Mouse (Mus musculus): Measurements from ENCODE around the gene Alad. TPM values are rescaled to one million over a fixed set of nuclear protein-coding genes. Genes with fewer than 3 reads are reported as not detected.
"Not testable (repeated sequence)": the region's sequence is repeated elsewhere in the genome, so short reads cannot be mapped to it uniquely, and the experiment has no call there.

The Alad gene
- polyA plus RNA-seq, 2 experiments = 296 to 629 TPM

DNA sequence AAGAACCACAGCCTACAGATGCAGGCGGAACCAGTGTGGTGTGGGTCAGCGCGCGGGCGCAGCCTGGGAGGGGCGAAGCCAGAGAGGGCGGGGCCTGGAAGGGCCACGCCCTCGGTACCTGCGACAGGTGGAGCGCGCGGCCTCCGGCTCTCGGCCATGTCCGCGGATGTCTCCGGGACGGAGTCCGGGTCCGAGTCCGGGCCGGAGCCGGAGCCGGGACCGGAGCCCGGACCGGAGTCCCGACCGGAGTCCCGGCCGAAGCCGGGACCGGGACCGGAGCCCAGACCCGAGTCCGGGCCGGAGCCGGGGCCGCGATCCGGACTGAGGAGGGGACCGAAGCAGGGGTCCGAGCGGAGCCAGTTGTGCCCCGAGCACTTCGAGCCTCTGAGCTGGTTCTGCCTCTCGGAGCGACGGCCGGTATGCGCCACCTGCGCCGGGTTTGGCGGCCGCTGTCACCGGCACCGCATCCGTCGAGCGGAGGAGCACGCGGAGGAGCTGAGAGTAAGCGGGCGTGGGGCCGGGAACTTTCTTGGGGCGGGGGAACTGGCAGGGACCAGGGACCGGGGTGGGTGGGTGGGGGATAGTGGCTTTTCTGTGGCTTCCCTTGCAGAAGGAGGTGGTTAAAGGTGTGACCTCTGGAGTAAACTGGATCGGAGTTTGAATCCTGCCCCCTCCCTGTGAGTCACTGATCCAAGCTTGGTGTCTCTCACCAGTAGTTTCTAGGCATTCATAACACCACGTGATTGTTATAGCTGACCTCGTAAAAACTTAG, 39.6 kb downstream of the Alad start, which contains the start of gene Bspry:
Gene Bspry (plus strand): TSS at position 117 of the 772 bp plus-strand sequence.
- TF ChIP-seq CTCF (IDR thresholded peaks at IDR 0.05; ENCODE audit: low read depth) = no peak
- no peak for TF ChIP-seq EP300 (IDR thresholded peaks at IDR 0.05; ENCODE audit: low read depth)
- WGBS (ENCODE audit: insufficient replicate concordance) = 2% methylated on average over 71 of the region's 71 CpGs
- ATAC-seq (ENCODE audit: insufficient read depth) (peak; percentile 68), DNase-seq (ENCODE audit: low read depth in 3 of 3, low spot score in 3 of 3) (no peak)
- H3K4me2 ChIP-seq (ENCODE audit: low read depth) = peak within 1 kb of the TSS; percentile 80
- H3K4me1 ChIP-seq (replicated peaks; ENCODE audit: control insufficient read depth in 2 of 2, insufficient read depth in 2 of 2, low read length in 1 of 2) = peaks cover 12% of the 10 kb centered on the region in 2 experiments
- H3K27ac ChIP-seq = no peak within 1 kb of the TSS
- H3K9me3 ChIP-seq (ENCODE audit: control insufficient read depth, low read length) = no peaks in the 10 kb centered on the region
- peak within 1 kb of the TSS; percentile 7 to 57 for H3K4me3 ChIP-seq (ENCODE audit: insufficient read depth in 1 of 2, low read depth in 2 of 2, low read length in 2 of 2)
- H3K9ac ChIP-seq (replicated peaks) = no peak within 1 kb of the TSS
- H3K27me3 ChIP-seq (ENCODE audit: control insufficient read depth, insufficient read depth, low read length) = peaks cover 26% of the 10 kb centered on the region
- no peaks in the 10 kb centered on the region for H3K36me3 ChIP-seq (replicated peaks; ENCODE audit: control insufficient read depth, insufficient read depth, low read depth)

DNA sequence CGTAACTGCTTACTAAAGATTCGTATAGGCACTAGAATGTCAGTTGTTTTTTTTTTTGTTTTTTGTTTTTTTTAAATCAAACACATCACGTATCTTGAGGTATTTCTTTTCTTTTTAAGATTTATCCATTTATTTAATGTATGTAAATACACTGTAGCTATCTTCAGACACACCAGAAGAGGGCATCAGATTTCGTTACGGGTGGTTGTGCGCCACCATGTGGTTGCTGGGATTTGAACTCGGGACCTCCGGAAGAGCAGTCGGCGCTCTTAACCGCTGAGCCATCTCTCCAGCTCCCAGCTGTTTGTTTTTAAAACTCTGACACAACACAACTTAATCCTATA, 40.2 kb downstream of the Alad start:
- peak; percentile 34; the same call in 1 of the 2 replicates for ATAC-seq (ENCODE audit: insufficient read depth)

DNA sequence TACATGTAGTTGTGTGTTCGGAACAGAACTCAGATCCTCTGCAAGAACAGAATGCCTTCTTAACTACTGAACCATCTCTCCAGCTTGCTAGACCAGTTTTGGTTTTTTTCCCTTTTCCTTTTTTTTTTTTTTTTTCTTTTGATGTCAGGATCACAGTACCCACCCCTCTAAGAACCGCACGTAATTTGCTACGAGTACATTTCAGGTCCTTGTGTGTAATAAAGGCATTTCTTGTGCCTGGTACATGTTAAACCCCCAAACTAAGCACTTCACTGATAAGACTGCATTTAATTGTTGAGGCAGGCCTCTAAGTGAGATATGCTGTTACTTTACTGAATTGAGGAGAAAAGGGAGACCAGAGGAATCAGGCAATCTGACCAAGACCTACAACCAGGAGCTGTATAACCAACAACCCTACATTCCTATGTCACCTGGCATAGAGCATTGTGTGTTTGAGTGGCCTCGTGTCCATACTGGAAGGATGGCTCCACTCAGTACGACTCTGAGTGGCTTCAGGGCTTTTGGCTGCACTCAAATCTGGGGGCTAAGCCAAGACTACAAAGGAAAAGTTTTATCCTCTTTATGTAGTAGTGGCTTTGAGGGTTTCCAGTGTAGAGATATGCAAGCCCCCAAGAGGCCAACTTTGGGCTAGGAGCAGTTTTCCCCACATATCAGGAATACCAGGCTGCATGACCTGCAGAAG, 42.0 kb downstream of the Alad start:
- ATAC-seq (ENCODE audit: insufficient read depth) (no peak), DNase-seq (ENCODE audit: low read depth in 3 of 3, low spot score in 3 of 3) (no peak)
- peaks cover 6 to 7% of the 10 kb centered on the region in 2 experiments; a peak in 3 of 4 replicates for H3K4me1 ChIP-seq (replicated peaks; ENCODE audit: control insufficient read depth in 2 of 2, insufficient read depth in 2 of 2, low read length in 1 of 2)
- H3K36me3 ChIP-seq (replicated peaks; ENCODE audit: control insufficient read depth, insufficient read depth, low read depth) = no peaks in the 10 kb centered on the region
- H3K27ac ChIP-seq = no peak overlapping the region
- no peak overlapping the region for H3K9ac ChIP-seq (replicated peaks)
- H3K27me3 ChIP-seq (ENCODE audit: control insufficient read depth, insufficient read depth, low read length) = peaks cover 26% of the 10 kb centered on the region
- TF ChIP-seq EP300 (IDR thresholded peaks at IDR 0.05; ENCODE audit: low read depth) (no peak), CTCF (IDR thresholded peaks at IDR 0.05; ENCODE audit: low read depth) (no peak)
- no peak overlapping the region for H3K4me2 ChIP-seq (ENCODE audit: low read depth)
- H3K4me3 ChIP-seq (ENCODE audit: insufficient read depth in 1 of 2, low read depth in 2 of 2, low read length in 2 of 2) = no peak overlapping the region
- WGBS (ENCODE audit: insufficient replicate concordance) = 73% methylated on average over 6 of the region's 6 CpGs
- H3K9me3 ChIP-seq (ENCODE audit: control insufficient read depth, low read length) = no peaks in the 10 kb centered on the region

More for the DNA sequence above, 40.2 kb downstream of the Alad start:
- not testable (repeated sequence) for H3K9me3 ChIP-seq (ENCODE audit: control insufficient read depth, low read length); DNase-seq (ENCODE audit: low read depth in 3 of 3, low spot score in 3 of 3); H3K9ac ChIP-seq (replicated peaks); H3K27ac ChIP-seq; H3K36me3 ChIP-seq (replicated peaks; ENCODE audit: control insufficient read depth, insufficient read depth, low read depth); H3K4me1 ChIP-seq (replicated peaks; ENCODE audit: control insufficient read depth in 2 of 2, insufficient read depth in 2 of 2, low read length in 1 of 2)
- 11% methylated on average over 11 of the region's 11 CpGs for WGBS (ENCODE audit: insufficient replicate concordance)
- H3K4me2 ChIP-seq (ENCODE audit: low read depth) = peak overlapping the region; percentile 80
- peak overlapping the region; percentile 7 to 57 for H3K4me3 ChIP-seq (ENCODE audit: insufficient read depth in 1 of 2, low read depth in 2 of 2, low read length in 2 of 2)
- H3K27me3 ChIP-seq (ENCODE audit: control insufficient read depth, insufficient read depth, low read length) = peaks cover 26% of the 10 kb centered on the region
- peak; percentile 72 for TF ChIP-seq CTCF (IDR thresholded peaks at IDR 0.05; ENCODE audit: low read depth)

DNA sequence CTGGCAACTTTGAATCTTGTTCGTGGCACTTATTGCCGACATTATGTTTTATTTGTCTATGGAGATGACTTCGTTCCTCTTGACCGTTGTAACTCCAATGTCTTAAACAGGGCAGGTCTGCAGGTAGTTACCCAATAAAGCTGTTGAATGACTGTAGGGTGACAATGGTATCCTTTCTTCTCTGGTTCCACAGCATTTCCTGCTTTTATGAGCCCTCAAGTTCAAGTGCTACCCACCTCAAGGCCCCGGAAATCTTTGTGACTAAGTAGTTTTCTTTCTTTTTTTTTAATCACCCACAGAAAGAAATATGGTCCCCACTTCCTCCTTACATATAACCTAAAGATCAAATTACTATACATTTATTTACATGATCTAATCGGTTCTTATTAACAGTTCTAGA, 43.9 kb downstream of the Alad start:
- Histone ChIP-seq H3K9ac (replicated peaks) (no peak overlapping the region), H3K27me3 (ENCODE audit: control insufficient read depth, insufficient read depth, low read length) (peaks cover 16% of the 10 kb centered on the region), H3K4me3 (ENCODE audit: insufficient read depth in 1 of 2, low read depth in 2 of 2, low read length in 2 of 2) (no peak overlapping the region), H3K4me1 (replicated peaks; ENCODE audit: control insufficient read depth in 2 of 2, insufficient read depth in 2 of 2, low read length in 1 of 2) (peaks cover 6 to 7% of the 10 kb centered on the region in 2 experiments; a peak in 3 of 4 replicates), H3K9me3 (ENCODE audit: control insufficient read depth, low read length) (no peaks in the 10 kb centered on the region), H3K27ac (no peak overlapping the region), H3K4me2 (ENCODE audit: low read depth) (no peak overlapping the region), H3K36me3 (replicated peaks; ENCODE audit: control insufficient read depth, insufficient read depth, low read depth) (no peaks in the 10 kb centered on the region)
- no peak for TF ChIP-seq EP300 (IDR thresholded peaks at IDR 0.05; ENCODE audit: low read depth)
- TF ChIP-seq CTCF (IDR thresholded peaks at IDR 0.05; ENCODE audit: low read depth) = no peak
- DNase-seq (ENCODE audit: low read depth in 3 of 3, low spot score in 3 of 3) (no peak), ATAC-seq (ENCODE audit: insufficient read depth) (no peak)
- WGBS (ENCODE audit: insufficient replicate concordance) = 76% methylated on average over 6 of the region's 6 CpGs

DNA sequence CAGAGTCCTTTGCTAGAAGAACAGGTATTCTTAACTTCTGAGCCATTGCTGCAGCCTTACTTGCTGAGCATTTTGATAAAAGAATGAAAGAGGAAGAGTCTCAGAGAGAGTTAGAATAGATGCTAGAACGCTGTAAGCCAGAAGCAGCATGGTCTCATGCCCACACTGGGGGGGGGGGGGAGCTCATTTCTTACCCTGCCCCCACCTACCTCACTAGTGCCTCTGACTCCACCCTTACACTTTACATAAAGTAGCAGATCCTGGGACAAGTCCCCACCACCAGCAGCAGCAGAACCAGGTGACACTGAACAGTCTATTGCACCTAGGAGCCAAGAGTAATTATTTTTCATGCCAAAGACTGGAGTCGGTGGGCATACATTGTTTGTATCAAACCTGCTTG, 44.6 kb downstream of the Alad start:
- Histone ChIP-seq H3K4me3 (ENCODE audit: insufficient read depth in 1 of 2, low read depth in 2 of 2, low read length in 2 of 2) (no peak overlapping the region), H3K4me1 (replicated peaks; ENCODE audit: control insufficient read depth in 2 of 2, insufficient read depth in 2 of 2, low read length in 1 of 2) (peaks cover 11% of the 10 kb centered on the region in 2 experiments; a peak in 3 of 4 replicates), H3K27ac (no peak overlapping the region), H3K4me2 (ENCODE audit: low read depth) (no peak overlapping the region), H3K27me3 (ENCODE audit: control insufficient read depth, insufficient read depth, low read length) (peaks cover 9% of the 10 kb centered on the region), H3K36me3 (replicated peaks; ENCODE audit: control insufficient read depth, insufficient read depth, low read depth) (no peaks in the 10 kb centered on the region), H3K9ac (replicated peaks) (no peak overlapping the region), H3K9me3 (ENCODE audit: control insufficient read depth, low read length) (no peaks in the 10 kb centered on the region)
- WGBS (ENCODE audit: insufficient replicate concordance) = 72% methylated on average over 2 of the region's 2 CpGs
- DNase-seq (ENCODE audit: low read depth in 3 of 3, low spot score in 3 of 3) (no peak), ATAC-seq (ENCODE audit: insufficient read depth) (no peak)
- no peak for TF ChIP-seq CTCF (IDR thresholded peaks at IDR 0.05; ENCODE audit: low read depth)
- no peak for TF ChIP-seq EP300 (IDR thresholded peaks at IDR 0.05; ENCODE audit: low read depth)
